Mouse (Mus musculus): Measurements from ENCODE around the gene Fgfr2.

The Fgfr2 gene

GRCm38 (mm10) chr7:130261684-130262527 is 2861.2 kb downstream of the Fgfr2 start:
- DNase-seq (ENCODE audit: low read depth, low spot score), result no peak

- DNase-seq (ENCODE audit: low read depth, low spot score), result no peak
Observed at GRCm38 (mm10) chr7:130260905-130261683, 2862.1 kb downstream of the Fgfr2 start.

GRCm38 (mm10) chr7:130260060-130260459 is 2863.1 kb downstream of the Fgfr2 start:
- no peak for DNase-seq (ENCODE audit: low read depth, low spot score)

- DNase-seq (ENCODE audit: low read depth, low spot score), result no peak
Observed at GRCm38 (mm10) chr7:130258704-130259295, 2864.3 kb downstream of the Fgfr2 start.

GRCm38 (mm10) chr7:130257991-130258703 is 2865.0 kb downstream of the Fgfr2 start:
- DNase-seq (ENCODE audit: low read depth, low spot score), result no peak

- no peak for DNase-seq (ENCODE audit: low read depth, low spot score)
Observed at GRCm38 (mm10) chr7:130253264-130253663, 2869.9 kb downstream of the Fgfr2 start.

GRCm38 (mm10) chr7:130251936-130252523 is 2871.1 kb downstream of the Fgfr2 start:
- no peak for DNase-seq (ENCODE audit: low read depth, low spot score)

- no peak for DNase-seq (ENCODE audit: low read depth, low spot score)
Observed at GRCm38 (mm10) chr7:130250994-130251393, 2872.2 kb downstream of the Fgfr2 start.

- DNase-seq (ENCODE audit: low read depth, low spot score), result no peak
Observed at GRCm38 (mm10) chr7:130248403-130248802, 2874.7 kb downstream of the Fgfr2 start.

GRCm38 (mm10) chr7:130247831-130248230 is 2875.3 kb downstream of the Fgfr2 start:
- no peak for DNase-seq (ENCODE audit: low read depth, low spot score)

GRCm38 (mm10) chr7:130246483-130246882 is 2876.7 kb downstream of the Fgfr2 start:
- no peak for DNase-seq (ENCODE audit: low read depth, low spot score)

GRCm38 (mm10) chr7:130244545-130244944 is 2878.6 kb downstream of the Fgfr2 start:
- DNase-seq (ENCODE audit: low read depth, low spot score), result no peak

- DNase-seq (ENCODE audit: low read depth, low spot score), result no peak
Observed at GRCm38 (mm10) chr7:130243811-130244210, 2879.3 kb downstream of the Fgfr2 start.

GRCm38 (mm10) chr7:130240191-130240590 is 2883.0 kb downstream of the Fgfr2 start:
- DNase-seq (ENCODE audit: low read depth, low spot score), result no peak

GRCm38 (mm10) chr7:130237244-130237643 is 2885.9 kb downstream of the Fgfr2 start:
- DNase-seq (ENCODE audit: low read depth, low spot score), result no peak

- no peak for DNase-seq (ENCODE audit: low read depth, low spot score)
Observed at GRCm38 (mm10) chr7:130233777-130234176, 2889.4 kb downstream of the Fgfr2 start.

GRCm38 (mm10) chr7:130230034-130230433 is 2893.1 kb downstream of the Fgfr2 start:
- no peak for DNase-seq (ENCODE audit: low read depth, low spot score)

GRCm38 (mm10) chr7:130225227-130225626 is 2897.9 kb downstream of the Fgfr2 start:
- DNase-seq (ENCODE audit: low read depth, low spot score), result no peak

GRCm38 (mm10) chr7:130222633-130223354 is 2900.4 kb downstream of the Fgfr2 start:
- DNase-seq (ENCODE audit: low read depth, low spot score), result no peak

- no peak for DNase-seq (ENCODE audit: low read depth, low spot score)
Observed at GRCm38 (mm10) chr7:130221661-130222387, 2901.3 kb downstream of the Fgfr2 start.
